In the genomic region with DNA sequence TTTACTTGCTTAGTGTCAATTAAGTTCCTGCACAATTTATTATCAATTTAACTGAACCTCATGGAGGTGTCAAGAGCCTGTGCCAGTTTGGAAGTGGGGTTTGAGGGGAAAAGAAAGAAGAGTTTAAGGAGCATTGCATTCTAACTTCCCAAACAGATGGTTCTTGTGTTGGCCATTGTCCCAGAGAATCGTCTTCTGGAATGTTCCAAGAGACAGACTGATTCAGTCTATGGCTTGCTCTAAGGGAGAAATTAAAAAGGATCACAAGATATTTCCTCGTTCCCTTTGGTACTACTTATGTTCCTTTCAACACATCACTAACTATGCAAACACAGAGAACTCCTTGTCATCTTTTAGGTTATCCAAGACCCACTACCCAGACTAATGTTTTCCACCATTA, we compare ENCODE assay signal across 30 mouse cellular contexts.
DNase-seq lines count a peak whose midpoint lies in the region; ATAC-seq and TF ChIP-seq lines count a peak whose summit lies in the region.
"Had no signal": no experiment of that assay in that cellular context is flagged by ENCODE, and none has a peak within 500 bp of the region (broad histone marks: within the 10 kb centered on the region; RNA-seq: fewer than 3 reads in every experiment).

No protein-coding gene starts in this region.

- no peaks in the 10 kb centered on the region for H3K4me1 ChIP-seq in forebrain, postnatal 0 days (ENCODE audit: insufficient read depth)
- H3K4me1 ChIP-seq in forebrain, embryonic 10.5 days: no peaks in the 10 kb centered on the region
- no peaks in the 10 kb centered on the region; the same call in 1 of the 2 replicates for H3K4me1 ChIP-seq in brown adipose tissue, adult 24 weeks (ENCODE audit: control insufficient read depth, insufficient read depth, insufficient read length, low read length)
- no peaks in the 10 kb centered on the region for H3K4me1 ChIP-seq in midbrain, embryonic 15.5 days
- no peaks in the 10 kb centered on the region for H3K4me1 ChIP-seq in heart, embryonic 12.5 days (replicated peaks)
- H3K4me1 ChIP-seq: embryonic facial prominence, embryonic 10.5 days; embryonic facial prominence, embryonic 15.5 days; forebrain, embryonic 13.5 days; heart, embryonic 13.5 days; neural tube, embryonic 12.5 days; stomach, embryonic 15.5 days had no signal

- 52% methylated on average over 2 of the region's 2 CpGs for WGBS in forebrain, postnatal 0 days
- WGBS in forebrain, embryonic 10.5 days: 86% methylated on average over 2 of the region's 2 CpGs
- 82% methylated on average over 2 of the region's 2 CpGs for WGBS in midbrain, embryonic 15.5 days
- WGBS in heart, embryonic 12.5 days: 60% methylated on average over 2 of the region's 2 CpGs

- H3K4me2 ChIP-seq in forebrain, postnatal 0 days (ENCODE audit: low read depth): no peak overlapping the region
- H3K4me2 ChIP-seq in midbrain, embryonic 15.5 days: no peak overlapping the region
- H3K4me2 ChIP-seq in heart, embryonic 12.5 days: no peak overlapping the region
- H3K4me2 ChIP-seq: embryonic facial prominence, embryonic 15.5 days; forebrain, embryonic 13.5 days; heart, embryonic 13.5 days; hindbrain, embryonic 14.5 days; midbrain, embryonic 11.5 days; neural tube, embryonic 12.5 days; stomach, embryonic 15.5 days had no signal

- no peak overlapping the region for H3K9ac ChIP-seq in forebrain, postnatal 0 days
- H3K9ac ChIP-seq in midbrain, embryonic 15.5 days: no peak overlapping the region
- H3K9ac ChIP-seq in heart, embryonic 12.5 days: no peak overlapping the region
- H3K9ac ChIP-seq: embryonic facial prominence, embryonic 15.5 days; forebrain, embryonic 13.5 days; heart, embryonic 13.5 days; hindbrain, embryonic 14.5 days; liver, embryonic 14.5 days; neural tube, embryonic 12.5 days; stomach, embryonic 15.5 days had no signal

- no peaks in the 10 kb centered on the region for H3K27me3 ChIP-seq in forebrain, postnatal 0 days (ENCODE audit: insufficient read depth, low read length)
- H3K27me3 ChIP-seq in forebrain, embryonic 10.5 days (ENCODE audit: poor library complexity, severe bottlenecking): no peaks in the 10 kb centered on the region
- no peaks in the 10 kb centered on the region for H3K27me3 ChIP-seq in midbrain, embryonic 15.5 days (replicated peaks)
- no peaks in the 10 kb centered on the region for H3K27me3 ChIP-seq in heart, embryonic 12.5 days (replicated peaks)
- H3K27me3 ChIP-seq: embryonic facial prominence, embryonic 15.5 days; forebrain, embryonic 13.5 days; heart, embryonic 13.5 days; neural tube, embryonic 12.5 days; stomach, embryonic 15.5 days had no signal

- H3K9me3 ChIP-seq in forebrain, postnatal 0 days (ENCODE audit: low read length): no peaks in the 10 kb centered on the region
- no peaks in the 10 kb centered on the region for H3K9me3 ChIP-seq in forebrain, embryonic 10.5 days
- no peaks in the 10 kb centered on the region for H3K9me3 ChIP-seq in midbrain, embryonic 15.5 days
- no peaks in the 10 kb centered on the region for H3K9me3 ChIP-seq in heart, embryonic 12.5 days (replicated peaks)
- H3K9me3 ChIP-seq: embryonic facial prominence, embryonic 10.5 days; embryonic facial prominence, embryonic 15.5 days; forebrain, embryonic 13.5 days; G1E; heart, embryonic 13.5 days; neural tube, embryonic 12.5 days; stomach, embryonic 15.5 days had no signal

- H3K36me3 ChIP-seq in forebrain, postnatal 0 days (ENCODE audit: insufficient read depth): no peaks in the 10 kb centered on the region
- H3K36me3 ChIP-seq in forebrain, embryonic 10.5 days (replicated peaks): no peaks in the 10 kb centered on the region
- H3K36me3 ChIP-seq in midbrain, embryonic 15.5 days (replicated peaks): no peaks in the 10 kb centered on the region
- H3K36me3 ChIP-seq in heart, embryonic 12.5 days: no peaks in the 10 kb centered on the region
- H3K36me3 ChIP-seq: embryonic facial prominence, embryonic 10.5 days; embryonic facial prominence, embryonic 15.5 days; G1E; heart, embryonic 13.5 days; neural tube, embryonic 12.5 days; stomach, embryonic 15.5 days had no signal

- no peak overlapping the region for H3K27ac ChIP-seq in forebrain, postnatal 0 days (ENCODE audit: low read depth, low read length)
- no peak overlapping the region for H3K27ac ChIP-seq in forebrain, embryonic 10.5 days
- peak overlapping the region; percentile 31; the same call in 1 of the 2 replicates for H3K27ac ChIP-seq in brown adipose tissue, adult 24 weeks (replicated peaks; ENCODE audit: low read depth, low read length)
- H3K27ac ChIP-seq in midbrain, embryonic 15.5 days: no peak overlapping the region
- no peak overlapping the region for H3K27ac ChIP-seq in heart, embryonic 12.5 days (ENCODE audit: poor library complexity, severe bottlenecking)
- H3K27ac ChIP-seq: embryonic facial prominence, embryonic 10.5 days; embryonic facial prominence, embryonic 15.5 days; forebrain, embryonic 13.5 days; gastrocnemius, adult 2 months; heart, adult 2 months; heart, embryonic 13.5 days; hindbrain, embryonic 14.5 days; liver, embryonic 14.5 days; neural tube, embryonic 12.5 days; stomach, embryonic 15.5 days had no signal

- peak; percentile 67 for DNase-seq in forebrain, postnatal 0 days
- no peak for DNase-seq in forebrain, embryonic 10.5 days (ENCODE audit: extremely low spot score, low spot score)
- peak; percentile 15 to 17 for DNase-seq in left cerebral cortex, postnatal 14 days (ENCODE audit: low spot score in 2 of 2)
- no peak for DNase-seq in left cerebral cortex, adult 11 months (ENCODE audit: low spot score)
- DNase-seq: adrenal gland, adult 8-10 months; cerebellum, adult 18-20 months; gastrocnemius, adult 2 months; heart, adult 2 months; heart, postnatal 10 days; kidney, adult 11 months; liver; lung, adult 2 months; lung, postnatal 14 days; right cerebral cortex, postnatal 14 days; thymus, adult 18-20 months; thymus, postnatal 25 days had no signal

- ATAC-seq in forebrain, postnatal 0 days: peak; percentile 73
- no peak for ATAC-seq in midbrain, embryonic 15.5 days (replicated peaks)
- ATAC-seq in heart, embryonic 12.5 days (ENCODE audit: insufficient number of reproducible peaks, low FRiP score): no peak
- ATAC-seq: forebrain, embryonic 13.5 days had no signal

- intact Hi-C loops in left cerebral cortex, postnatal 14 days (cut with DNase I): no loop called here

- no peak for TF ChIP-seq CTCF in forebrain, postnatal 0 days (IDR thresholded peaks at IDR 0.05; ENCODE audit: low read depth)

- no peak overlapping the region for H3K4me3 ChIP-seq in forebrain, postnatal 0 days (ENCODE audit: low read depth, low read length)
- no peak overlapping the region for H3K4me3 ChIP-seq in forebrain, embryonic 10.5 days
- no peak overlapping the region for H3K4me3 ChIP-seq in brown adipose tissue, adult 24 weeks (ENCODE audit: insufficient read depth, low read depth, low read length)
- H3K4me3 ChIP-seq in midbrain, embryonic 15.5 days: no peak overlapping the region
- H3K4me3 ChIP-seq in heart, embryonic 12.5 days: no peak overlapping the region
- H3K4me3 ChIP-seq: embryonic facial prominence, embryonic 10.5 days; embryonic facial prominence, embryonic 15.5 days; forebrain, embryonic 13.5 days; gastrocnemius, adult 2 months; heart, adult 2 months; heart, embryonic 13.5 days; myocyte; neural tube, embryonic 12.5 days; stomach, embryonic 15.5 days had no signal

Comparison
In these comparisons a context has a peak if more than half of its experiments do, and no peak if none do; other contexts are left out.
1. DNase-seq: peak in forebrain, postnatal 0 days (single experiment) and left cerebral cortex, postnatal 14 days (2 of 2); none in forebrain, embryonic 10.5 days (single experiment) and left cerebral cortex, adult 11 months (single experiment).